Mouse (Mus musculus): ENCODE results near the gene Pax5. TPM values are rescaled to one million over a fixed set of nuclear protein-coding genes. Genes with fewer than 3 reads are reported as not detected.

Gene Pax5
- polyA plus RNA-seq, 1 experiment from 2014 or later: 0.71 TPM

- Histone ChIP-seq H3K27ac (no peak overlapping the region), H3K36me3 (replicated peaks) (no peaks in the 10 kb centered on the region), H3K4me1 (peaks cover 9% of the 10 kb centered on the region), H3K27me3 (ENCODE audit: poor library complexity, severe bottlenecking) (peaks cover 62% of the 10 kb centered on the region), H3K9me3 (no peaks in the 10 kb centered on the region), H3K4me3 (no peak overlapping the region)
- 83% methylated on average over 8 of the region's 8 CpGs for WGBS
- no peak for DNase-seq (ENCODE audit: extremely low spot score, low spot score)
These were observed 143.9 kb downstream of the Pax5 start for GRCm38 (mm10) chr4:44566401-44566800.

- Histone ChIP-seq H3K27me3 (ENCODE audit: poor library complexity, severe bottlenecking) (peaks cover 71% of the 10 kb centered on the region), H3K27ac (no peak overlapping the region), H3K4me3 (no peak overlapping the region), H3K4me1 (peaks cover 16% of the 10 kb centered on the region), H3K36me3 (replicated peaks) (no peaks in the 10 kb centered on the region), H3K9me3 (no peaks in the 10 kb centered on the region)
- no peak for DNase-seq (ENCODE audit: extremely low spot score, low spot score)
- WGBS: 81% methylated on average over 12 of the region's 12 CpGs
These were observed 144.9 kb downstream of the Pax5 start for GRCm38 (mm10) chr4:44565126-44566082.

- peak; percentile 79 for DNase-seq (ENCODE audit: extremely low spot score, low spot score)
- no peak overlapping the region for H3K4me3 ChIP-seq
- 5% methylated on average over 10 of the region's 10 CpGs for WGBS
- H3K27me3 ChIP-seq (ENCODE audit: poor library complexity, severe bottlenecking): peaks cover 79% of the 10 kb centered on the region
- no peaks in the 10 kb centered on the region for H3K36me3 ChIP-seq (replicated peaks)
- no peaks in the 10 kb centered on the region for H3K9me3 ChIP-seq
- H3K4me1 ChIP-seq: peaks cover 16% of the 10 kb centered on the region
- H3K27ac ChIP-seq: no peak overlapping the region
These were observed 145.7 kb downstream of the Pax5 start for GRCm38 (mm10) chr4:44564602-44565001.

- H3K4me1 ChIP-seq: peaks cover 36% of the 10 kb centered on the region
- no peaks in the 10 kb centered on the region for H3K36me3 ChIP-seq (replicated peaks)
- no peak for DNase-seq (ENCODE audit: extremely low spot score, low spot score)
- H3K27ac ChIP-seq: no peak overlapping the region
- WGBS: 65% methylated on average over 8 of the region's 8 CpGs
- H3K27me3 ChIP-seq (ENCODE audit: poor library complexity, severe bottlenecking): peaks cover 92% of the 10 kb centered on the region
- no peak overlapping the region for H3K4me3 ChIP-seq
- no peaks in the 10 kb centered on the region for H3K9me3 ChIP-seq
These were observed 149.3 kb downstream of the Pax5 start for GRCm38 (mm10) chr4:44560956-44561355.

GRCm38 (mm10) chr4:44558564-44558955, 151.7 kb downstream of the Pax5 start:
- Histone ChIP-seq H3K4me1 (peaks cover 31% of the 10 kb centered on the region), H3K9me3 (no peaks in the 10 kb centered on the region), H3K4me3 (peak overlapping the region; percentile 59), H3K27ac (peak overlapping the region; percentile 82; the same call in 1 of the 2 replicates), H3K36me3 (replicated peaks) (no peaks in the 10 kb centered on the region), H3K27me3 (ENCODE audit: poor library complexity, severe bottlenecking) (peaks cover 80% of the 10 kb centered on the region)
- 3% methylated on average over 7 of the region's 7 CpGs for WGBS
- DNase-seq (ENCODE audit: extremely low spot score, low spot score): no peak

- Histone ChIP-seq H3K36me3 (replicated peaks) (no peaks in the 10 kb centered on the region), H3K9me3 (no peaks in the 10 kb centered on the region), H3K27me3 (ENCODE audit: poor library complexity, severe bottlenecking) (peaks cover 74% of the 10 kb centered on the region), H3K4me1 (peaks cover 31% of the 10 kb centered on the region), H3K4me3 (peak overlapping the region; percentile 59), H3K27ac (peak overlapping the region; percentile 82)
- peak; percentile 80 for DNase-seq (ENCODE audit: extremely low spot score, low spot score)
- WGBS: 1% methylated on average over 36 of the region's 36 CpGs
These were observed 152.3 kb downstream of the Pax5 start for GRCm38 (mm10) chr4:44557815-44558563.

GRCm38 (mm10) chr4:44556586-44557281, 153.6 kb downstream of the Pax5 start:
- Histone ChIP-seq H3K27me3 (ENCODE audit: poor library complexity, severe bottlenecking) (peaks cover 62% of the 10 kb centered on the region), H3K4me1 (peaks cover 34% of the 10 kb centered on the region), H3K36me3 (replicated peaks) (no peaks in the 10 kb centered on the region), H3K9me3 (no peaks in the 10 kb centered on the region), H3K27ac (no peak overlapping the region), H3K4me3 (no peak overlapping the region)
- 92% methylated on average over 9 of the region's 9 CpGs for WGBS
- no peak for DNase-seq (ENCODE audit: extremely low spot score, low spot score)

GRCm38 (mm10) chr4:44555576-44555975, 154.7 kb downstream of the Pax5 start:
- peaks cover 50% of the 10 kb centered on the region for H3K27me3 ChIP-seq (ENCODE audit: poor library complexity, severe bottlenecking)
- peaks cover 24% of the 10 kb centered on the region for H3K4me1 ChIP-seq
- no peak overlapping the region for H3K4me3 ChIP-seq
- H3K9me3 ChIP-seq: no peaks in the 10 kb centered on the region
- no peak overlapping the region for H3K27ac ChIP-seq
- no peaks in the 10 kb centered on the region for H3K36me3 ChIP-seq (replicated peaks)
- no peak for DNase-seq (ENCODE audit: extremely low spot score, low spot score)
- 89% methylated on average over 9 of the region's 9 CpGs for WGBS

GRCm38 (mm10) chr4:44551470-44551869, 158.8 kb downstream of the Pax5 start:
- Histone ChIP-seq H3K4me3 (no peak overlapping the region), H3K9me3 (no peaks in the 10 kb centered on the region), H3K27me3 (ENCODE audit: poor library complexity, severe bottlenecking) (peaks cover 17% of the 10 kb centered on the region), H3K36me3 (replicated peaks) (no peaks in the 10 kb centered on the region), H3K4me1 (peaks cover 4% of the 10 kb centered on the region; the same call in 1 of the 2 replicates), H3K27ac (no peak overlapping the region)
- 81% methylated on average over 12 of the region's 12 CpGs for WGBS
- no peak for DNase-seq (ENCODE audit: extremely low spot score, low spot score)

GRCm38 (mm10) chr4:44549029-44549428, 161.3 kb downstream of the Pax5 start:
- WGBS: 87% methylated on average over 7 of the region's 7 CpGs

GRCm38 (mm10) chr4:44545669-44546068, 164.6 kb downstream of the Pax5 start:
- Histone ChIP-seq H3K36me3 (replicated peaks) (no peaks in the 10 kb centered on the region), H3K27me3 (ENCODE audit: poor library complexity, severe bottlenecking) (peaks cover 12% of the 10 kb centered on the region; the same call in 1 of the 2 replicates), H3K4me3 (no peak overlapping the region), H3K4me1 (no peaks in the 10 kb centered on the region), H3K9me3 (no peaks in the 10 kb centered on the region), H3K27ac (no peak overlapping the region)
- DNase-seq (ENCODE audit: extremely low spot score, low spot score): no peak
- 42% methylated on average over 8 of the region's 8 CpGs for WGBS

More at GRCm38 (mm10) chr4:44549029-44549428, 161.3 kb downstream of the Pax5 start:
- Histone ChIP-seq H3K9me3 (no peaks in the 10 kb centered on the region), H3K36me3 (replicated peaks) (no peaks in the 10 kb centered on the region), H3K27ac (no peak overlapping the region), H3K4me3 (no peak overlapping the region), H3K27me3 (ENCODE audit: poor library complexity, severe bottlenecking) (peaks cover 12% of the 10 kb centered on the region), H3K4me1 (peaks cover 4% of the 10 kb centered on the region; the same call in 1 of the 2 replicates)
- no peak for DNase-seq (ENCODE audit: extremely low spot score, low spot score)

GRCm38 (mm10) chr4:44544495-44544894, 165.8 kb downstream of the Pax5 start:
- Histone ChIP-seq H3K27me3 (ENCODE audit: poor library complexity, severe bottlenecking) (peaks cover 12% of the 10 kb centered on the region; the same call in 1 of the 2 replicates), H3K4me3 (no peak overlapping the region), H3K36me3 (replicated peaks) (no peaks in the 10 kb centered on the region), H3K4me1 (no peaks in the 10 kb centered on the region), H3K9me3 (no peaks in the 10 kb centered on the region), H3K27ac (no peak overlapping the region)
- no peak for DNase-seq (ENCODE audit: extremely low spot score, low spot score)
- WGBS: 77% methylated on average over 1 of the region's 1 CpGs
